Mouse (Mus musculus): ENCODE results near the gene Lpar1. TPM values are rescaled to one million over a fixed set of nuclear protein-coding genes. Genes with fewer than 3 reads are reported as not detected.

Lpar1 gene
- polyA plus RNA-seq, 1 experiment from 2014 or later = 2.4 TPM

DNA sequence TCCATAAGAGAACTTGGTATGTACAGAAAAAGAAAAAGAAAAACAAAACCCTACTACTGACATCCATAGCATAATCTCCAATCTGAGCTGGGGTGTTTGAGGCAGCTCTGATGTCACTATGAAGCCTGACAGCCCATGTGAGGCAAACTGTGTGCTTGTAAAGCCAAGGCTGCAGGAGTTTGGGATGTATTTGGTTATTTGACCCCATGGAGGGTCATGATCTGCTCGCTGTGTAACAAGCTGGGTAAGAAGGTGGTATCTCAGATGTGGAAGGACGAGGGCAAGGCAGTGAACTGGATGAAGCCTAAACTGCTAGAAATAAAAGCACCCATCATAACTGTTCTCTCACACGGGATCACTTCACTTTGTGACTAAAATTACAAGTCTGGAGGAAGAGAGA, 21.4 kb downstream of the Lpar1 start:
- DNase-seq (no peak), ATAC-seq (no peak)
- H3K4me3 ChIP-seq (ENCODE audit: low read depth, low read length) = no peak overlapping the region
- TF ChIP-seq CTCF (IDR thresholded peaks at IDR 0.05; ENCODE audit: low read depth) (no peak), EP300 (IDR thresholded peaks at IDR 0.05; ENCODE audit: low read depth) (no peak)
- WGBS (ENCODE audit: insufficient replicate concordance) = 69% methylated on average over 3 of the region's 3 CpGs
- H3K36me3 ChIP-seq (replicated peaks; ENCODE audit: insufficient read depth, low read length) = no peaks in the 10 kb centered on the region
- H3K9me3 ChIP-seq (ENCODE audit: low read length) = no peaks in the 10 kb centered on the region
- no peak overlapping the region for H3K27ac ChIP-seq (ENCODE audit: low read depth)
- H3K9ac ChIP-seq (replicated peaks) = no peak overlapping the region
- no peaks in the 10 kb centered on the region for H3K4me1 ChIP-seq (ENCODE audit: insufficient read depth)
- H3K4me2 ChIP-seq (ENCODE audit: low read depth, low read length) = no peak overlapping the region
- no peaks in the 10 kb centered on the region for H3K27me3 ChIP-seq (ENCODE audit: insufficient read depth, low read length)

GRCm38 (mm10) chr4:58530706-58531105, 23.0 kb downstream of the Lpar1 start:
- Histone ChIP-seq H3K4me1 (ENCODE audit: insufficient read depth) (no peaks in the 10 kb centered on the region), H3K4me3 (ENCODE audit: low read depth, low read length) (no peak overlapping the region), H3K9me3 (ENCODE audit: low read length) (no peaks in the 10 kb centered on the region), H3K4me2 (ENCODE audit: low read depth, low read length) (no peak overlapping the region), H3K9ac (replicated peaks) (no peak overlapping the region), H3K27me3 (ENCODE audit: insufficient read depth, low read length) (no peaks in the 10 kb centered on the region), H3K36me3 (replicated peaks; ENCODE audit: insufficient read depth, low read length) (no peaks in the 10 kb centered on the region), H3K27ac (ENCODE audit: low read depth) (no peak overlapping the region)
- no peak for TF ChIP-seq EP300 (IDR thresholded peaks at IDR 0.05; ENCODE audit: low read depth)
- TF ChIP-seq CTCF (IDR thresholded peaks at IDR 0.05; ENCODE audit: low read depth) = no peak
- no peak for ATAC-seq
- 84% methylated on average over 5 of the region's 5 CpGs for WGBS (ENCODE audit: insufficient replicate concordance)
- DNase-seq = no peak

DNA sequence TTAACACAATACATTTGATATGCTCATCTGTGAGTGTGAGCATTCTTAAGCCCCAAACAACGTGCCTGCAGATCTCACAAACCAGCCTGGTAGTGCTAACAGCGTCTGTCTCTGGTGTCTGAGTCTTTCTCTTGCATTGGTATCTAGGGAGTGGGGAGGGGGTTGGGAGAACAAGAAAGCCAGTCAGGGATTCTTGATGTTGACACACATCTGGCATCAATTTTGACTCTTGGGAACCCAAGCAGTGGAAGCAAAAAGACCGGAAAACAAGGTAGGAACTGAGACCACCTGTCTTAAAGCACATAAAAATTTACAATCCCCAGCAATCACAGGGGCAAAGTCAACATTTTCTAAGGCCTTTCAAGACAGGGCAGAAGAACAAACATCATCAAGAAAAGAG, 23.4 kb downstream of the Lpar1 start:
- no peak overlapping the region for H3K27ac ChIP-seq (ENCODE audit: low read depth)

GRCm38 (mm10) chr4:58527852-58528251, 25.8 kb downstream of the Lpar1 start:
- H3K4me1 ChIP-seq (ENCODE audit: insufficient read depth) = no peaks in the 10 kb centered on the region
- 71% methylated on average over 3 of the region's 3 CpGs for WGBS (ENCODE audit: insufficient replicate concordance)
- no peaks in the 10 kb centered on the region for H3K36me3 ChIP-seq (replicated peaks; ENCODE audit: insufficient read depth, low read length)

More for the DNA sequence above, 23.4 kb downstream of the Lpar1 start:
- 63% methylated on average over 3 of the region's 3 CpGs for WGBS (ENCODE audit: insufficient replicate concordance)
- TF ChIP-seq EP300 (IDR thresholded peaks at IDR 0.05; ENCODE audit: low read depth) (no peak), CTCF (IDR thresholded peaks at IDR 0.05; ENCODE audit: low read depth) (no peak)
- DNase-seq (no peak), ATAC-seq (no peak)
- H3K27me3 ChIP-seq (ENCODE audit: insufficient read depth, low read length) = no peaks in the 10 kb centered on the region
- no peak overlapping the region for H3K9ac ChIP-seq (replicated peaks)
- H3K36me3 ChIP-seq (replicated peaks; ENCODE audit: insufficient read depth, low read length) = no peaks in the 10 kb centered on the region
- H3K4me2 ChIP-seq (ENCODE audit: low read depth, low read length) = no peak overlapping the region
- no peaks in the 10 kb centered on the region for H3K4me1 ChIP-seq (ENCODE audit: insufficient read depth)
- no peaks in the 10 kb centered on the region for H3K9me3 ChIP-seq (ENCODE audit: low read length)
- no peak overlapping the region for H3K4me3 ChIP-seq (ENCODE audit: low read depth, low read length)

GRCm38 (mm10) chr4:58521137-58521536, 32.6 kb downstream of the Lpar1 start:
- Histone ChIP-seq H3K9me3 (ENCODE audit: low read length) (no peaks in the 10 kb centered on the region), H3K4me3 (ENCODE audit: low read depth, low read length) (no peak overlapping the region), H3K27me3 (ENCODE audit: insufficient read depth, low read length) (no peaks in the 10 kb centered on the region), H3K36me3 (replicated peaks; ENCODE audit: insufficient read depth, low read length) (no peaks in the 10 kb centered on the region), H3K9ac (replicated peaks) (no peak overlapping the region), H3K4me1 (ENCODE audit: insufficient read depth) (no peaks in the 10 kb centered on the region), H3K27ac (ENCODE audit: low read depth) (no peak overlapping the region), H3K4me2 (ENCODE audit: low read depth, low read length) (no peak overlapping the region)
- TF ChIP-seq EP300 (IDR thresholded peaks at IDR 0.05; ENCODE audit: low read depth) (no peak), CTCF (IDR thresholded peaks at IDR 0.05; ENCODE audit: low read depth) (no peak)
- ATAC-seq (no peak), DNase-seq (no peak)
- 73% methylated on average over 8 of the region's 8 CpGs for WGBS (ENCODE audit: insufficient replicate concordance)

More at GRCm38 (mm10) chr4:58527852-58528251, 25.8 kb downstream of the Lpar1 start:
- ATAC-seq (no peak), DNase-seq (no peak)
- Histone ChIP-seq H3K27me3 (ENCODE audit: insufficient read depth, low read length) (no peaks in the 10 kb centered on the region), H3K9ac (replicated peaks) (no peak overlapping the region), H3K4me3 (ENCODE audit: low read depth, low read length) (no peak overlapping the region), H3K27ac (ENCODE audit: low read depth) (no peak overlapping the region), H3K4me2 (ENCODE audit: low read depth, low read length) (no peak overlapping the region), H3K9me3 (ENCODE audit: low read length) (no peaks in the 10 kb centered on the region)
- no peak for TF ChIP-seq EP300 (IDR thresholded peaks at IDR 0.05; ENCODE audit: low read depth)
- no peak for TF ChIP-seq CTCF (IDR thresholded peaks at IDR 0.05; ENCODE audit: low read depth)

GRCm38 (mm10) chr4:58520531-58520930, 33.2 kb downstream of the Lpar1 start:
- ATAC-seq = no peak
- H3K9me3 ChIP-seq (ENCODE audit: low read length) = no peaks in the 10 kb centered on the region
- no peak overlapping the region for H3K9ac ChIP-seq (replicated peaks)
- H3K27ac ChIP-seq (ENCODE audit: low read depth) = no peak overlapping the region
- no peak for TF ChIP-seq EP300 (IDR thresholded peaks at IDR 0.05; ENCODE audit: low read depth)
- TF ChIP-seq CTCF (IDR thresholded peaks at IDR 0.05; ENCODE audit: low read depth) = no peak
- no peak overlapping the region for H3K4me2 ChIP-seq (ENCODE audit: low read depth, low read length)
- H3K27me3 ChIP-seq (ENCODE audit: insufficient read depth, low read length) = no peaks in the 10 kb centered on the region
- DNase-seq = no peak
- H3K4me1 ChIP-seq (ENCODE audit: insufficient read depth) = no peaks in the 10 kb centered on the region
- no peaks in the 10 kb centered on the region for H3K36me3 ChIP-seq (replicated peaks; ENCODE audit: insufficient read depth, low read length)
- WGBS (ENCODE audit: insufficient replicate concordance) = 70% methylated on average over 5 of the region's 5 CpGs
- H3K4me3 ChIP-seq (ENCODE audit: low read depth, low read length) = no peak overlapping the region

DNA sequence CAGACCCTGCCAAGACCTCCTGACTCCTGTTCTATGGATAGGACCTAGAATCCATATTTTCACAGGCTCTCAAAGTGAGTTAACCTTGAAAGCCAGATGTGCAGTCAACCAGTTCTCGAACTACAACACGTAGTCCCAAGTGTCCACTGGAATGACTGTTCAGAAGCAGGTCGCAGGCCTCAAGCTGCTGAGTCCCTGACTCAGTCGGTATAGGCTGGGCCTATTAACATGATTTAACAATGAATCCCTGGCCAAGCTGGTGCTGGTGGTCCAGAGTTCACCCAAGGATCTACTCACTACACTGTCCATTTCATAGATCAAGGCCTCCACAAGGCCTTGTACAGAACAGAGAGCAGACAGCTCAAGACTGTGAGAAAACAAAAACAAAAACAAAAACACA, 33.8 kb downstream of the Lpar1 start:
- DNase-seq = no peak
- Histone ChIP-seq H3K9ac (replicated peaks) (no peak overlapping the region), H3K4me1 (ENCODE audit: insufficient read depth) (no peaks in the 10 kb centered on the region), H3K4me2 (ENCODE audit: low read depth, low read length) (no peak overlapping the region), H3K27me3 (ENCODE audit: insufficient read depth, low read length) (no peaks in the 10 kb centered on the region), H3K27ac (ENCODE audit: low read depth) (no peak overlapping the region), H3K36me3 (replicated peaks; ENCODE audit: insufficient read depth, low read length) (no peaks in the 10 kb centered on the region), H3K9me3 (ENCODE audit: low read length) (no peaks in the 10 kb centered on the region), H3K4me3 (ENCODE audit: low read depth, low read length) (no peak overlapping the region)
- ATAC-seq = no peak
- TF ChIP-seq CTCF (IDR thresholded peaks at IDR 0.05; ENCODE audit: low read depth) (no peak), EP300 (IDR thresholded peaks at IDR 0.05; ENCODE audit: low read depth) (no peak)
- 86% methylated on average over 4 of the region's 4 CpGs for WGBS (ENCODE audit: insufficient replicate concordance)
